Mouse (Mus musculus): ENCODE measurements at regions not wholly inside any gene's neighbourhood (a gene's known extent, or its start where the extent isn't known, plus 50 kb on each side); places are given as distances from the start of the nearest gene placed in this dataset.

- Histone ChIP-seq H3K4me2 (replicated peaks) (no peak overlapping the region), H3K36me3 (replicated peaks; ENCODE audit: control insufficient read depth, insufficient read depth) (no peaks in the 10 kb centered on the region), H3K9me3 (ENCODE audit: control insufficient read depth, low read length) (no peaks in the 10 kb centered on the region), H3K4me1 (replicated peaks; ENCODE audit: control insufficient read depth, insufficient read depth, low read length) (no peaks in the 10 kb centered on the region), H3K27me3 (ENCODE audit: control insufficient read depth, insufficient read depth, low read length) (no peaks in the 10 kb centered on the region), H3K27ac (no peak overlapping the region), H3K9ac (no peak overlapping the region), H3K4me3 (replicated peaks; ENCODE audit: low read length) (no peak overlapping the region)
- ATAC-seq (ENCODE audit: low FRiP score) (no peak), DNase-seq (ENCODE audit: low spot score) (no peak)
- 85% methylated on average over 3 of the region's 3 CpGs for WGBS
These were observed 82.6 kb upstream of the Palmd start for GRCm38 (mm10) chr3:117051431-117051830.

GRCm38 (mm10) chr3:117050909-117051308 lies 82.1 kb upstream of the Palmd start:
- no peak for ATAC-seq (ENCODE audit: low FRiP score)
- no peak overlapping the region for H3K4me3 ChIP-seq (replicated peaks; ENCODE audit: low read length)
- no peaks in the 10 kb centered on the region for H3K27me3 ChIP-seq (ENCODE audit: control insufficient read depth, insufficient read depth, low read length)
- DNase-seq (ENCODE audit: low spot score), result no peak
- no peaks in the 10 kb centered on the region for H3K9me3 ChIP-seq (ENCODE audit: control insufficient read depth, low read length)
- WGBS, result 66% methylated on average over 3 of the region's 3 CpGs
- H3K36me3 ChIP-seq (replicated peaks; ENCODE audit: control insufficient read depth, insufficient read depth), result no peaks in the 10 kb centered on the region
- no peak overlapping the region for H3K9ac ChIP-seq
- H3K4me2 ChIP-seq (replicated peaks), result no peak overlapping the region
- H3K27ac ChIP-seq, result no peak overlapping the region
- H3K4me1 ChIP-seq (replicated peaks; ENCODE audit: control insufficient read depth, insufficient read depth, low read length), result no peaks in the 10 kb centered on the region

GRCm38 (mm10) chr3:117049410-117049809 lies 80.6 kb upstream of the Palmd start:
- no peak overlapping the region for H3K4me2 ChIP-seq (replicated peaks)
- no peak for ATAC-seq (ENCODE audit: low FRiP score)

GRCm38 (mm10) chr3:117044809-117045208 lies 76.0 kb upstream of the Palmd start:
- Histone ChIP-seq H3K36me3 (replicated peaks; ENCODE audit: control insufficient read depth, insufficient read depth) (no peaks in the 10 kb centered on the region), H3K27me3 (ENCODE audit: control insufficient read depth, insufficient read depth, low read length) (no peaks in the 10 kb centered on the region), H3K27ac (no peak overlapping the region), H3K4me2 (replicated peaks) (no peak overlapping the region), H3K9ac (no peak overlapping the region), H3K4me3 (replicated peaks; ENCODE audit: low read length) (no peak overlapping the region), H3K9me3 (ENCODE audit: control insufficient read depth, low read length) (no peaks in the 10 kb centered on the region), H3K4me1 (replicated peaks; ENCODE audit: control insufficient read depth, insufficient read depth, low read length) (no peaks in the 10 kb centered on the region)
- DNase-seq (ENCODE audit: low spot score), result no peak
- ATAC-seq (ENCODE audit: low FRiP score), result no peak
- 48% methylated on average over 4 of the region's 4 CpGs for WGBS

More at GRCm38 (mm10) chr3:117049410-117049809, 80.6 kb upstream of the Palmd start:
- 66% methylated on average over 3 of the region's 3 CpGs for WGBS
- no peak overlapping the region for H3K4me3 ChIP-seq (replicated peaks; ENCODE audit: low read length)
- no peaks in the 10 kb centered on the region for H3K27me3 ChIP-seq (ENCODE audit: control insufficient read depth, insufficient read depth, low read length)
- no peak overlapping the region for H3K27ac ChIP-seq
- no peaks in the 10 kb centered on the region for H3K36me3 ChIP-seq (replicated peaks; ENCODE audit: control insufficient read depth, insufficient read depth)
- no peaks in the 10 kb centered on the region for H3K9me3 ChIP-seq (ENCODE audit: control insufficient read depth, low read length)
- no peak overlapping the region for H3K9ac ChIP-seq
- DNase-seq (ENCODE audit: low spot score), result no peak
- H3K4me1 ChIP-seq (replicated peaks; ENCODE audit: control insufficient read depth, insufficient read depth, low read length), result no peaks in the 10 kb centered on the region

GRCm38 (mm10) chr3:117044304-117044703 lies 75.5 kb upstream of the Palmd start:
- no peak for DNase-seq (ENCODE audit: low spot score)
- 79% methylated on average over 2 of the region's 2 CpGs for WGBS
- no peak overlapping the region for H3K4me3 ChIP-seq (replicated peaks; ENCODE audit: low read length)
- no peaks in the 10 kb centered on the region for H3K36me3 ChIP-seq (replicated peaks; ENCODE audit: control insufficient read depth, insufficient read depth)
- no peaks in the 10 kb centered on the region for H3K4me1 ChIP-seq (replicated peaks; ENCODE audit: control insufficient read depth, insufficient read depth, low read length)
- no peak for ATAC-seq (ENCODE audit: low FRiP score)
- no peaks in the 10 kb centered on the region for H3K9me3 ChIP-seq (ENCODE audit: control insufficient read depth, low read length)
- no peaks in the 10 kb centered on the region for H3K27me3 ChIP-seq (ENCODE audit: control insufficient read depth, insufficient read depth, low read length)
- H3K4me2 ChIP-seq (replicated peaks), result no peak overlapping the region
- no peak overlapping the region for H3K27ac ChIP-seq
- no peak overlapping the region for H3K9ac ChIP-seq

- Histone ChIP-seq H3K4me3 (replicated peaks; ENCODE audit: low read length) (no peak overlapping the region), H3K27me3 (ENCODE audit: control insufficient read depth, insufficient read depth, low read length) (no peaks in the 10 kb centered on the region), H3K27ac (no peak overlapping the region), H3K9me3 (ENCODE audit: control insufficient read depth, low read length) (no peaks in the 10 kb centered on the region), H3K36me3 (replicated peaks; ENCODE audit: control insufficient read depth, insufficient read depth) (no peaks in the 10 kb centered on the region), H3K4me1 (replicated peaks; ENCODE audit: control insufficient read depth, insufficient read depth, low read length) (no peaks in the 10 kb centered on the region), H3K4me2 (replicated peaks) (no peak overlapping the region), H3K9ac (no peak overlapping the region)
- WGBS, result 90% methylated on average over 1 of the region's 1 CpGs
- ATAC-seq (ENCODE audit: low FRiP score) (no peak), DNase-seq (ENCODE audit: low spot score) (no peak)
These were observed 70.1 kb upstream of the Palmd start for GRCm38 (mm10) chr3:117038928-117039300.

GRCm38 (mm10) chr3:117038280-117038927 lies 69.6 kb upstream of the Palmd start:
- WGBS, result 83% methylated on average over 4 of the region's 4 CpGs
- no peaks in the 10 kb centered on the region for H3K9me3 ChIP-seq (ENCODE audit: control insufficient read depth, low read length)

More at GRCm38 (mm10) chr3:117038280-117038927, 69.6 kb upstream of the Palmd start:
- H3K27me3 ChIP-seq (ENCODE audit: control insufficient read depth, insufficient read depth, low read length), result no peaks in the 10 kb centered on the region
- H3K9ac ChIP-seq, result no peak overlapping the region
- DNase-seq (ENCODE audit: low spot score) (no peak), ATAC-seq (ENCODE audit: low FRiP score) (no peak)
- no peaks in the 10 kb centered on the region for H3K4me1 ChIP-seq (replicated peaks; ENCODE audit: control insufficient read depth, insufficient read depth, low read length)
- no peak overlapping the region for H3K4me2 ChIP-seq (replicated peaks)
- no peak overlapping the region for H3K27ac ChIP-seq
- H3K36me3 ChIP-seq (replicated peaks; ENCODE audit: control insufficient read depth, insufficient read depth), result no peaks in the 10 kb centered on the region
- no peak overlapping the region for H3K4me3 ChIP-seq (replicated peaks; ENCODE audit: low read length)
